Mouse (Mus musculus) gastrocnemius, postnatal 36 days (tissue): ENCODE data around the gene Map4k4. TPM values are rescaled to one million over a fixed set of nuclear protein-coding genes. Genes with fewer than 3 reads are reported as not detected.

ENCODE experiments used
- DNase-seq, 2 experiments: peaks; one replicate each; pipeline ENCODE4 v3.0.0; 2022
- intact Hi-C: fragments of 180-260 bp; cut with DNase I; formaldehyde crosslinking; loops from one replicate; pipeline ENCODE4 v1.15.1; 2025
- total RNA-seq, 2 experiments: library from RNA; stranded (reverse); gene quantifications; 2 replicates each; pipeline ENCODE4 v1.2.3; 2021

Map4k4 gene
- total RNA-seq, 2 experiments from 2014 or later, result 26.0 to 30.9 TPM

- intact Hi-C loops, result no loop called here
- no peak for DNase-seq
Measured at GRCm38 (mm10) chr1:39956712-39957111, 56.0 kb downstream of the Map4k4 start.

- no peak for DNase-seq
- intact Hi-C loops, result no loop called here
Measured at GRCm38 (mm10) chr1:39957981-39958380, 57.3 kb downstream of the Map4k4 start.

GRCm38 (mm10) chr1:39960623-39961022 is 59.9 kb downstream of the Map4k4 start:
- no peak for DNase-seq
- intact Hi-C loops, result no loop called here

- no peak for DNase-seq
- intact Hi-C loops, result no loop called here
Measured at GRCm38 (mm10) chr1:39961113-39961512, 60.4 kb downstream of the Map4k4 start.

GRCm38 (mm10) chr1:39962321-39962720 is 61.6 kb downstream of the Map4k4 start:
- DNase-seq, result no peak
- intact Hi-C loops, result no loop called here

GRCm38 (mm10) chr1:39962840-39963239 is 62.1 kb downstream of the Map4k4 start:
- intact Hi-C loops, result no loop called here
- DNase-seq, result no peak

- intact Hi-C loops, result no loop called here
- no peak for DNase-seq
Measured at GRCm38 (mm10) chr1:39963821-39964220, 63.1 kb downstream of the Map4k4 start.

DNA sequence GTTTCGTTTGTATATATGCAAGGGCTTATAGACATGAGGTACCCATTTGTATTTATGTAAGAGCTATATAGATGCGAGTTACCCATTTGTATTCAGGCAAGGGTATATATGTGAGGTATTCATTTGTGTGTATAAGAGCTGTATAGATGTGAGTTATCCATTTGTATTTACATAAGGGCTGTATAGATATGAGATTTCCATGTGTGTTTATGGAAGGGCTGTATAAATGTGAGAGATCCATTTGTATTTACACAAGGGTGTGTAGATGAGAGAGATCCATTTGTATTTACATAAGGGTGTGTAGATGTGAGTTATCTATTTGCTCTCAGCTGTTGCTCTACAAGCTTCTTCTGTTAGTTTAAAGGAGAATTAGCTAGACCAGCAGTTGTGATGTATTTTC is 63.7 kb downstream of the Map4k4 start:
- no peak for DNase-seq
- intact Hi-C loops, result no loop called here

GRCm38 (mm10) chr1:39965461-39965860 is 64.7 kb downstream of the Map4k4 start:
- intact Hi-C loops, result no loop called here
- DNase-seq, result no peak

GRCm38 (mm10) chr1:39968999-39969398 is 68.3 kb downstream of the Map4k4 start:
- DNase-seq, result no peak
- intact Hi-C loops, result no loop called here

DNA sequence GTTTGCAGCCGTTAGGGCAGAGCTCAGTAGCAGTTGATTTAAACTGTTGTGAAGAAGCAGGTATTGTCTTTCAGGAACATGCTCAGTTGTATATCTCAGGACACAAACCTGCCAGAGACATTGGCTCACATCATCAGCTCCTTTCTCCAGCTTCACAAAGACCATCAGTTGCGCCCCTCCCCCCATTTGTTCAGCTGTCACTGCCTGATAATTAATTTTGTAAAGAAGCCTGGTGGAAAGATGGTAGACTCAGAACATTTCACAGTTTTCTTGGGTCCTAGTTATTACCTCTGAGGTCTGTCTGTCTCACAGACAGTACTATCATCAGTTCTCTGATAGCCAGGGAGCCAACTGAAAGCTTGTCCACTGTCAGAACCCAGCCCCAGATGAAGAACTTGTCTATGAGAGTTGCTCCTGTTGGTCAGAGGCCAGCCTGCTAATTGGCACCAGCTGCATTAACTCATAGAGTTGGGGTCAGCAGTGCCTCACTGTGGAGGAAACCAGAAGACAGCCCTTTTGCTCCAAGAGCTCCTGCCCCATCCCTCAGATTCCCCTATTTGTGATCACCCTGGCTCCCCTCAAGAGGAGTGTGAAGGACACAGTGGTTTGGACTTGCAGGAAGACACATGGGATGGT is 69.2 kb downstream of the Map4k4 start:
- DNase-seq, result no peak
- intact Hi-C loops, result loop anchor here (10.0 kb wide), 1 partner anchor 65 kb away; the partner anchor contains the start of gene Map4k4

DNA sequence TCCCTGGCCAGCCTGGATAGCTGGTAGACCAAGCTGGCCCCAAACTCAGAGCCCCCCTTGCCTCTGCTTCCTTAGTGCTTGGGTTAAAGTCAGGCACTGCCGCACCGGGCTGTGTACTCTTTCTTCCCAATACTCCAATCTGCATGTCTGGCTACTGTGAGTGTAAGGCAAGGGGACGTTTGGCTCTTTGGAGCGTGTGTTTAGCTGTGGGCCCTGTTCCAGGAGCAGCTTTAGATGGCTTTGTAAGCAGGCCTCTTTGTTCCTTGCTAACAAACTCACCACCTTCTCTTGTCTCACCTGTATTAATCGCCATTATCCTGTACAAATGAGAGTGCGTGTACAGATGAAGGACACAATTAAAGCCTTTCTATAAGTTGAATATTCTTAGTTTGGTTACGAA is 71.7 kb downstream of the Map4k4 start:
- DNase-seq, result no peak

DNA sequence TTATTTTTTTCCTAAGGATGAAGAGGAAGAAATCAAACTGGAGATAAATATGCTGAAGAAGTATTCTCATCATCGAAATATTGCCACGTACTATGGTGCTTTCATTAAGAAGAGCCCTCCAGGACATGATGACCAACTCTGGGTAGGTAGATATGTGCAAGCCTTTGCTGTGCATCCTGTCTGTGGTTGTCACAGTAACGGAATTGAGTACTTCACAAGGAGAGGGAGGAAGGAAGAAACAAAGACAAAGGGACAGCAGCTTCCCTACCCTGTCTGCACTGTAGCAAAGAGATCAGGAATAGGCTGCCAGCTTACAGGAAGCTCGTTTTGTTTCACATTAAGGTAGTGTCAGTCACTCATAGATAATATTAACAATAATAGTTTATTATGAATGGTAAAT is 73.2 kb downstream of the Map4k4 start:
- no peak for DNase-seq
- intact Hi-C loops, result loop anchor here (10.0 kb wide), 1 partner anchor 69 kb away; the partner anchor contains the start of gene Map4k4

More for the DNA sequence above, 71.7 kb downstream of the Map4k4 start:
- intact Hi-C loops, result loop anchor here (10.0 kb wide), 1 partner anchor 68 kb away; the partner anchor contains the start of gene Map4k4

DNA sequence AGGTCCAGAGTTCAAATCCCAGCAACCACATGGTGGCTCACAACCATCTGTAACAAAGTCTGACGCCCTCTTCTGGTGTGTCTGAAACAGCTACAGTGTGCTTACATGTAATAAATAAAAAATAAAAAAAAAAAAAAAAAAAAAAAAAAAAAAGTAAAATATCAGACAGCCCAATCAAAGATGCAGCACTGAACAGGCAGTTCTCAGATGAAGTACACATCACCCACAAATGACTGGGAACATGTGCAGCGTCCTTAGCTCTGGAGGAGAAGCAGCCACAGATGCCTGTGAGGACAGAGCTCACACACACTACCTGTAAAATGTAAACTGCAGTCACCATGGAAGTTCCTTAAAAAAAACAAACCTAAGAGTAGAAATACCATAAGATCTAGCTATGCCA is 74.3 kb downstream of the Map4k4 start:
- no peak for DNase-seq
- intact Hi-C loops, result loop anchor here (5.0 to 10.0 kb wide), 2 partner anchors 70 to 288 kb away; partner anchors contain the start of gene Map4k4

- intact Hi-C loops, result loop anchor here (5.0 to 10.0 kb wide), 2 partner anchors 71 to 289 kb away; partner anchors contain the start of gene Map4k4
Measured at GRCm38 (mm10) chr1:39976107-39976506, 75.4 kb downstream of the Map4k4 start.

DNA sequence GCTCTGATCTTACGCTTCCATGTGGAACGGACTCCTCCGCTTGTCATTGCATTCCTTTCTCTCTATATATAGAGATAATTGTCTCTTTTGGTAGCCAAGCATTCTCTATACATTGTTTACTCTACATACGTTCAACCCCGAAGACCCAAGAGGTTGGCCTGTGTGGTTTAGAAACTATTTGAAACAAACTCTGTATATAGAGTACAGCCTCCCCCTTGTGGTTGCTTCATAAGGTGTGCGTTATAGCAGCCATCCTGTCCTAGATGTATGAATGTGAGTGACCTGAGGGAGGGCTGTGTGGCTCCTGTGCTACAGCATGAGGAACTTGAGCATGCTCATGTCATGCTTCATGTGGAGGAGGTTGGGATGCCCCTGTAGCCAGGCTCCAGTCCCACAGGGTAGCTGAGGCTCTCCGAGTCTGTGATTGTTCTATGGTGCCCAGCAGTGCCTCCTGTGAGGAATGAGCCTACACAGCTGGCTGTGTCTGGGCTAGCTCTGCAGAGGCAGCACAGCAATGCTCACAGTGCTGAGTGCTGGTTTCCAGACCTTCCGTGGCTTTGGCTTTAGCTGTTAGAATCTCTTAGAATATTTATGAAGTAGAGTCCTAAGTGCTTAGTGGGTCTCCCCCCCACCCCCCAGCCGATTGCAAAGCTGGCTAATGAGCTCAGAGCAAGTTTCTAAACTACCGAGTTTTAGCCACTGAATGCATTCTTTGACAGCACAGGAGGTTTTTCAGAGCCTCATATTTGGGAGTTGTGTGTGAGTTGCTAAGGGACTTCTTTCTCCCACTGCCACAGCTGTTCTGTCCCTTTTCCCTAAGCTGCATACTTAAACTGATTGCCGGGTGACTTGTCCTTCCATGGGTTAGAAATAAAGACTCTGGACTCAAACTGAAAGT is 76.4 kb downstream of the Map4k4 start:
- intact Hi-C loops, result loop anchor here (5.0 to 10.0 kb wide), 2 partner anchors 72 to 290 kb away; partner anchors contain the start of gene Map4k4
- no peak for DNase-seq

More at GRCm38 (mm10) chr1:39976107-39976506, 75.4 kb downstream of the Map4k4 start:
- no peak for DNase-seq

DNA sequence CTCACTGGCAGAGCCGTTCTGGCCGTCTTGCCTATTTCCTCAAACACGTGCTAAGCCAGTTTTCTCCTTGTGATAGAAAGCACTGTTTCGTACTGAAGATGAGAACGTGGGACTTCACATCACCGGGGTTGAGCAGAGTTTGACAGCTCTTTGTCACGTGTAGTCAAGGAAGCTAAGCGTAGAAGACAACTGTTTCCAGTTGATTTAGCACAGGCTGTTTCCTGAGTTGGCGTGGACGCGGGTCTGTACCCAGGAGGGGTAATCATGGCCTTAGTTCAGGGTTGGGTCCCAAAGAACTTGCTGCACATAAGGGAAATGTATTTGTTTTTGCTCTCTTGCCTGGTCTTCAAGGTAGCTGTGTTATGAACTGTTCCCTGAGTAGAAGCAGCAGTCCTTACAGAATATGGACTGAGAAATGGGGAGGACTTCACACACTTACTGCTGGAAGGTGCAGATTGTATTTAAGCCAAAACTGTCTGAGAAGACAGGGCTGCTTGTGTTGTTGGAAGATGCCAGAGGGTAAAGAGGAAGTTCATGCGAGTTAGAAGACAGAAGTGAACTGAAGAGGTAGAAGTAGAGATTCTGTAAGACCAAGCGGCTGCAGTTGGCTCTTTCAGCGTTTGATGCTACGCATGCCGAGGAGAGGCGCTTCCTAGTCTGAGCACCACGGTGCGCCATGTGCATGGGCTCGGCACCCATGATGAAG is 78.2 kb downstream of the Map4k4 start:
- intact Hi-C loops, result loop anchor here (5.0 to 10.0 kb wide), 2 partner anchors 74 to 292 kb away; partner anchors contain the start of gene Map4k4

DNA sequence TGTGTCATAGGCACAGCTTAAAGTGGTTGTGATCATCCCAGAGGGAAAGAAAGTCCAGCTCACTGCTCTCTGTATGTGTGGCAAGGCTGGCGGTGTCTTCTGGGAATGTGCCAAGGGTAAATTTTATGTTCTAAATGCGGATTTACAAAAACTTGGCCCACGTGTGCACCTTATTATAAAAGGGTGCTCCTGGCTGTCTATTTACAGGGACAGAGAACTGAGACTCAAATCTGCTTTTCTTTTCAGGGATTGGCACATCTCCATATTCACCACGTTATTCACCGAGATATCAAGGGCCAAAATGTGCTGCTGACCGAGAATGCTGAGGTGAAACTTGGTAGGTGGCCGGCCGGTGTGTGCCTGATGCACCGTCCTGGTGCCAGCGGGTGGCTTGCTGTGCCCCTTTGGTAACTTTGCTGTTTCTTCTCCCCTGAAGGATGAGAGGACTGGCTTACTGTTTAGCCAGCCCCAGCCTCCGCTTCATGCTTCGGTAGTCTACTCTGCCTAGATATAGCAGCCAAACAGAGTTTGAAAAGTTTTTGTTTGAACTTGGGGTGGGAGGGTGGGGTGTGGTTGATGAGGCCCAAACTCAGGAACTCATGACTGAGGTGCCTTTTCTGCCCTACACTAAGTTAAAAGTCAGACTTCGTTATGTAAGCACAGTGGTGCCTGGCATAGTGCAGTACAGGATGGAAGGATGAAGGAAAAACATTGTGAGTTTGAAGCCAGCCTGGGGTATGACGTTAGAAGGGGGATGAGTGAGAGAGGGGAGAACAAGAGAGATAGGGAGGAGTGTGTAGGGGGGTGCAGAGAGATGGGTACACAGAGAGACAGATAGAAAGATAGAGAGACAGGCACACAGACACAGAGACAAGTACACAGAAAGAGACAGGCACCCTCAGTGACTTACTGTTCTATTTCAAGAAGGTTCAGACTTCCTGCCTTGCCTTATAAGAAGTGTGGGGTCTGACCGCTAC is 79.9 kb downstream of the Map4k4 start:
- DNase-seq, result no peak
- intact Hi-C loops, result loop anchor here (5.0 to 10.0 kb wide), 2 partner anchors 218 to 366 kb away; no protein-coding TSS in a partner anchor

More for the DNA sequence above, 78.2 kb downstream of the Map4k4 start:
- no peak for DNase-seq

- intact Hi-C loops, result loop anchor here (5.0 to 10.0 kb wide), 2 partner anchors 220 to 367 kb away; no protein-coding TSS in a partner anchor
Measured at GRCm38 (mm10) chr1:39981970-39982369, 81.3 kb downstream of the Map4k4 start.

More at GRCm38 (mm10) chr1:39981970-39982369, 81.3 kb downstream of the Map4k4 start:
- no peak for DNase-seq
